Mouse (Mus musculus): Measurements from ENCODE around the gene Fthl17f. TPM values are rescaled to one million over a fixed set of nuclear protein-coding genes. Genes with fewer than 3 reads are reported as not detected.

Gene Fthl17f
- not detected in 2 replicates for polyA plus RNA-seq (2012; rRNA removed)

DNA sequence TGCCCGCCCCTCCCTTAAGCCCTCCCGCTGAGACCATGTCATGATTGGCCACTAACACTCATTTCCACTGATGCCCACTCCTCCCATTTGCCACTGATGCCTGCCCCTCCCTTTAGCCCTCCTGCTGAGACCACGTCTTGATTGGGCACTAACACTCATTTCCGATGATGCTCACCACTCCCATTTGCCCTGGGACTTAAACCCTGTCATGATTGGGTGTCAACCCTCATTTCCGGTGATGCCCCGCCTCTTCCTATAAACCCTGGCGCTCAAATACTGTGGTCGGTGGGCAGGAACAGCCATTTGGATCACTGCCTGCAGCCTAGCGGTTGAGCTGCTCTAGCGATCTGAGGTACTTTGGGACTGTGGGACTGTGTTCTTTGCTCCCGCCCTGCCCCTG, at the start of gene Fthl17f:
Gene Fthl17f (plus strand): TSS at position 301 of the 400 bp plus-strand sequence.

DNA sequence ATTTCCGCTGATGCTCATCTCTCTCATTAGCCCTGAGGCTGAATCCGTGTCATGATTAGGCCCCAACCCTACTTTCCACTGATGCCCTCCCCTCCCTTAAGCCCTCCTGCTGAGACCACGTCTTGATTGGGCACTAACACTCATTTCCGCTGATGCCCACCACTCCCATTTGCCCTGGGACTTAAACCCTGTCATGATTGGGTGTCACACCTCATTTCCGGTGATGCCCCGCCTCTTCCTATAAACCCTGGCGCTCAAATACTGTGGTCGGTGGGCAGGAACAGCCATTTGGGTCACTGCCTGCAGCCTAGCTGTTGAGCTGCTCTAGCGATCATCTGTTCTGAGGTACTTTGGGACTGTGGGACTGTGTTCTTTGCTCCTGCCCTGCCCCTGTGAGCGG, 29.6 kb upstream of the Fthl17f start, which contains the start of gene Fthl17e:
Gene Fthl17e (plus strand): TSS at position 301 of the 400 bp plus-strand sequence.

DNA sequence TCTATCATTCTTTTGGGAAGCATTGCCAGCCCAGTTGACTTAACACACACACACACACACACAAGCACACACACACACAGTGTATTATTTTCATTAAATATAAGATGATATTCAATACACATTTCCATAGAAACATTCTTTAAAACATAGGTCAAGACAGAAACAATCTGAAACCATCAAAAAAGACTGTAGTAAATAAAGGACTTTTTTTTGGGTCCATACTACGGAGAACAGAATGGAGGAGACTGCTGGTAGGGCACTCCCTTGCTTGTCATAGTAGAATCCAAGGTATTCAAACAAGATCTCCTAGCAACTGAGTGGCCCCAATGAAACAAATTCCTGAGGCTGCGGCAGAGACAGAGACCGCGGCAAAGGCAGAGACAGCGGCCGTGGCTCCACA, 41.4 kb downstream of the Fthl17f start, which contains the start of gene 4930402K13Rik:
Gene 4930402K13Rik (plus strand): TSS at position 301 of the 400 bp plus-strand sequence.

Other genes with a start within 250 kb of the Fthl17f start
- not detected in 2 replicates for gene Gm6592, start 219.0 kb upstream of the Fthl17f start, polyA plus RNA-seq (2012; rRNA removed)
- gene Gm5751, start 188.8 kb upstream of the Fthl17f start, polyA plus RNA-seq (2012; rRNA removed), result not detected in 2 replicates
- gene B630019K06Rik, start 170.6 kb upstream of the Fthl17f start, polyA plus RNA-seq (2012; rRNA removed), result 30.0 and 31.2 TPM in 2 replicates
- gene Fthl17b, start 100.0 kb upstream of the Fthl17f start, polyA plus RNA-seq (2012; rRNA removed), result not detected in 2 replicates
- gene Fthl17c, start 86.5 kb upstream of the Fthl17f start, polyA plus RNA-seq (2012; rRNA removed), result not detected in 2 replicates
- not detected in 2 replicates for gene Fthl17d, start 76.3 kb upstream of the Fthl17f start, polyA plus RNA-seq (2012; rRNA removed)
- not detected in 2 replicates for gene Fthl17e, start 29.5 kb upstream of the Fthl17f start, polyA plus RNA-seq (2012; rRNA removed)
- not detected in 2 replicates for gene 4930402K13Rik, start 41.5 kb downstream of the Fthl17f start, polyA plus RNA-seq (2012; rRNA removed)
- 1.7 and 1.8 TPM in 2 replicates for gene Lancl3, start 136.9 kb downstream of the Fthl17f start, polyA plus RNA-seq (2012; rRNA removed)
- gene Gm14862, start 193.9 kb downstream of the Fthl17f start, polyA plus RNA-seq (2012; rRNA removed), result not detected in 2 replicates
- gene Xk, start 209.7 kb downstream of the Fthl17f start, polyA plus RNA-seq (2012; rRNA removed), result 3.1 and 3.3 TPM in 2 replicates
- gene H2al1m, start 220.7 kb downstream of the Fthl17f start, polyA plus RNA-seq (2012; rRNA removed), result 0.23 and 0.48 TPM in 2 replicates

Measured in central nervous system, embryonic 14 days (tissue).